8 mouse cellular contexts compared by ENCODE assay signal in the genomic region with DNA sequence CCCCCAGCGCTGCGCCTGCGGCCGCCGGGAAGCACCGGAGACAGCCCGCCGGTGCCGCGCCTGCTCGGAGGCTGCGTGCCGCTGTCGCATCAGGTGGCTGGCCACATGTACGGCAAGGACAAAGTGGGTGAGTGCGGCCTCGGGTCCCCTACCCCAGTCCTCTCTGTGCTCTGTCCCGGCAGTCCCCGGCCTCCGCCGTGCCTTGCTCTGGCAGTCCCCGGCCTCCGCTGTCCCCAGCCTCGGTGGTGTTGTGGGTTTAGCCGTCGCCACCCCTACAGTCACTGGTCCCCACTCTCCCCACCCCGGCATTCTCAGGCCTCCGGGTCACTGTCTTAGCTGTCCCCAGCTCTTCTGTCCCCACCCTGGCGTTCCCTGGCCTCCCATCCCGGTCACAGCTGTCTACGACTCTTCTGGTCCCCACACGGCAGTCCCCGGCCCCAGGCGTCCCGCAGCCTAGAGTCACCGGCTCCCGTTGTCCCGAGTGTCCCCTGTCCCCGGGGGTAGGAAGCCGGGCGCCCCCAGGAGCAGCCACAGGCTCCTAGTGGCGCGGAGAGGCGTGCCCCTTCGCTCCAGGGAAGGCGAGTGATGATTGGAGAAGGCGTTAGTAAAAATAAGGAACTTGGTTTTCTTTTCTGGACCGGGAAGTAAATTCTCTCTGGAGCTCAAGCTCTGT. TPM values are rescaled to one million over a fixed set of nuclear protein-coding genes. Genes with fewer than 3 reads are reported as not detected.
DNase-seq lines count a peak whose midpoint lies in the region; ATAC-seq lines count a peak whose summit lies in the region.

No protein-coding gene starts in this region.

- peak overlapping the region; percentile 79 for H3K9ac ChIP-seq in embryonic facial prominence, embryonic 15.5 days
- peak overlapping the region; percentile 94 for H3K9ac ChIP-seq in heart, embryonic 13.5 days

- no peaks in the 10 kb centered on the region for H3K9me3 ChIP-seq in embryonic facial prominence, embryonic 15.5 days (replicated peaks)
- H3K9me3 ChIP-seq in heart, embryonic 13.5 days, result no peaks in the 10 kb centered on the region

- DNase-seq in cerebellum, adult 11 months, result no peak
- peak; percentile 54 for DNase-seq in MN1 (ENCODE audit: low spot score)
- peak; percentile 45 to 71 for DNase-seq in kidney, postnatal 25 days
- peak; percentile 21 to 39 for DNase-seq in spleen, postnatal 36 days (ENCODE audit: low spot score in 2 of 2)

- H3K4me2 ChIP-seq in embryonic facial prominence, embryonic 15.5 days (replicated peaks), result peak overlapping the region; percentile 95
- peak overlapping the region; percentile 96 for H3K4me2 ChIP-seq in heart, embryonic 13.5 days

- H3K27me3 ChIP-seq in embryonic facial prominence, embryonic 15.5 days, result no peaks in the 10 kb centered on the region
- no peaks in the 10 kb centered on the region for H3K27me3 ChIP-seq in heart, embryonic 13.5 days (replicated peaks)

- peak; percentile 2; the same call in 1 of the 2 replicates for ATAC-seq in cerebellum, adult (ENCODE audit: insufficient number of reproducible peaks, low FRiP score, low TSS enrichment)
- peak; percentile 46 for ATAC-seq in embryonic facial prominence, embryonic 15.5 days (ENCODE audit: insufficient number of reproducible peaks, low FRiP score, low TSS enrichment, low read depth)
- no peak; the same call in 1 of the 2 replicates for ATAC-seq in heart, embryonic 13.5 days (ENCODE audit: extremely low read depth, insufficient number of reproducible peaks, low FRiP score, low TSS enrichment)

- peaks cover 28% of the 10 kb centered on the region for H3K4me1 ChIP-seq in embryonic facial prominence, embryonic 15.5 days
- peaks cover 36% of the 10 kb centered on the region for H3K4me1 ChIP-seq in heart, embryonic 13.5 days

- H3K27ac ChIP-seq in embryonic facial prominence, embryonic 15.5 days (replicated peaks), result peak overlapping the region; percentile 88
- H3K27ac ChIP-seq in heart, embryonic 13.5 days (replicated peaks), result peak overlapping the region; percentile 85
- peak overlapping the region; percentile 74 for H3K27ac ChIP-seq in macrophage

- H3K4me3 ChIP-seq in embryonic facial prominence, embryonic 15.5 days (replicated peaks), result peak overlapping the region; percentile 85
- H3K4me3 ChIP-seq in heart, embryonic 13.5 days, result peak overlapping the region; percentile 92
- H3K4me3 ChIP-seq in macrophage (ENCODE audit: inconsistent target), result peak overlapping the region; percentile 68

- WGBS in embryonic facial prominence, embryonic 15.5 days, result 1% methylated on average over 48 of the region's 48 CpGs
- WGBS in heart, embryonic 13.5 days, result under 1% methylated on average over 46 of the region's 48 CpGs
- WGBS in macrophage (ENCODE audit: missing documents), result under 1% methylated on average over 48 of the region's 48 CpGs

- 0 out of 2 replicates have a peak, but pooled peaks cover 3% of the 10 kb centered on the region for H3K36me3 ChIP-seq in embryonic facial prominence, embryonic 15.5 days
- H3K36me3 ChIP-seq in heart, embryonic 13.5 days, result 0 out of 2 replicates have a peak, but pooled peaks cover 8% of the 10 kb centered on the region
- H3K36me3 ChIP-seq in macrophage (ENCODE audit: inconsistent target), result no peaks in the 10 kb centered on the region

- H3K79me2 ChIP-seq in macrophage (ENCODE audit: inconsistent target), result peaks cover 52% of the 10 kb centered on the region

RNA-seq across cellular contexts. Expression of gene Ipmk, which starts 0.5 kb away (rescaled TPM):
- polyA plus RNA-seq in embryonic facial prominence, embryonic 15.5 days (2015; fragmentation: Nextera tagmentation; extraction: Ambion mirVana), result 10.0 and 10.4 TPM in 2 replicates
- polyA plus RNA-seq in heart, embryonic 13.5 days (2015; fragmentation: Nextera tagmentation; extraction: Ambion mirVana), result 5.6 and 6.2 TPM in 2 replicates
- 10 to 100 TPM in 22 of 26 experiments, 1 to 10 TPM in 4; 6.4 to 51.4 (median 20.2) TPM for total RNA-seq in macrophage (2018; cell fraction: chromatin; rRNA removed)
- total RNA-seq in macrophage (2018; cell fraction: cytosol; rRNA removed), result 10 to 100 TPM; 16.4 to 31.7 (median 22.1) TPM
- total RNA-seq in macrophage (2018; cell fraction: nucleus; rRNA removed), result 10 to 100 TPM; 13.1 to 35.0 (median 23.1) TPM
- polyA plus RNA-seq in macrophage (2018), result 15.1 to 17.3 TPM (median 16.2 TPM) in 3 replicates

RNA-seq across cellular contexts. Expression of gene Cisd1, which starts 3.3 kb away (rescaled TPM):
- polyA plus RNA-seq in embryonic facial prominence, embryonic 15.5 days (2015; fragmentation: Nextera tagmentation; extraction: Ambion mirVana), result 90.8 and 93.9 TPM in 2 replicates
- 162 and 186 TPM in 2 replicates for polyA plus RNA-seq in heart, embryonic 13.5 days (2015; fragmentation: Nextera tagmentation; extraction: Ambion mirVana)
- 1 to 10 TPM in 12 of 26 experiments, under 1 TPM in 3, not detected in 11; 0.45 to 3.8 (median 1.4) TPM for total RNA-seq in macrophage (2018; cell fraction: chromatin; rRNA removed)
- 10 to 100 TPM; 15.3 to 32.2 (median 23.1) TPM for total RNA-seq in macrophage (2018; cell fraction: cytosol; rRNA removed)
- total RNA-seq in macrophage (2018; cell fraction: nucleus; rRNA removed), result 10 to 100 TPM in 1 of 26 experiments, 1 to 10 TPM in 25; 1.0 to 12.5 (median 4.9) TPM
- polyA plus RNA-seq in macrophage (2018), result 12.0 to 43.0 TPM (median 19.5 TPM) in 3 replicates
